Mouse (Mus musculus) G1E (cell line): Measurements from ENCODE around the gene Cnr2.

Experiments
- CTCF ChIP-seq: IDR thresholded peaks from 2 replicates; pipeline ENCODE4 v1.5.1; 2012; ENCODE audit warnings: low read depth, low read length, inconsistent platforms, mixed read lengths
- POLR2AphosphoS5 ChIP-seq: IDR thresholded peaks from 2 replicates; pipeline ENCODE4 v1.6.1; 2012; ENCODE audit warnings: low read depth, low read length, inconsistent platforms; ENCODE audit not compliant: insufficient replicate concordance
- TAL1 ChIP-seq: conservative IDR thresholded peaks from 2 replicates; pipeline ENCODE4 v1.6.1; 2012; ENCODE audit warnings: low read depth, low read length, inconsistent platforms, mixed read lengths

GRCm38 (mm10) chr4:135968271-135968869, 73.2 kb downstream of the Cnr2 start:
- TF ChIP-seq CTCF: no peak
- TF ChIP-seq TAL1: no peak
- no peak for TF ChIP-seq POLR2AphosphoS5
